Mouse (Mus musculus) kidney, adult 9 months (tissue): ENCODE results near the gene Dclre1c.
A peak's percentile ranks its signal among the peaks of the same experiment; 100 is the strongest.
"Not testable (repeated sequence)": the region's sequence is repeated elsewhere in the genome, so short reads cannot be mapped to it uniquely, and the experiment has no call there.

Experiments
- DNase-seq: peaks from one replicate; pipeline ENCODE4 v3.0.0; 2022

Gene Dclre1c

DNA sequence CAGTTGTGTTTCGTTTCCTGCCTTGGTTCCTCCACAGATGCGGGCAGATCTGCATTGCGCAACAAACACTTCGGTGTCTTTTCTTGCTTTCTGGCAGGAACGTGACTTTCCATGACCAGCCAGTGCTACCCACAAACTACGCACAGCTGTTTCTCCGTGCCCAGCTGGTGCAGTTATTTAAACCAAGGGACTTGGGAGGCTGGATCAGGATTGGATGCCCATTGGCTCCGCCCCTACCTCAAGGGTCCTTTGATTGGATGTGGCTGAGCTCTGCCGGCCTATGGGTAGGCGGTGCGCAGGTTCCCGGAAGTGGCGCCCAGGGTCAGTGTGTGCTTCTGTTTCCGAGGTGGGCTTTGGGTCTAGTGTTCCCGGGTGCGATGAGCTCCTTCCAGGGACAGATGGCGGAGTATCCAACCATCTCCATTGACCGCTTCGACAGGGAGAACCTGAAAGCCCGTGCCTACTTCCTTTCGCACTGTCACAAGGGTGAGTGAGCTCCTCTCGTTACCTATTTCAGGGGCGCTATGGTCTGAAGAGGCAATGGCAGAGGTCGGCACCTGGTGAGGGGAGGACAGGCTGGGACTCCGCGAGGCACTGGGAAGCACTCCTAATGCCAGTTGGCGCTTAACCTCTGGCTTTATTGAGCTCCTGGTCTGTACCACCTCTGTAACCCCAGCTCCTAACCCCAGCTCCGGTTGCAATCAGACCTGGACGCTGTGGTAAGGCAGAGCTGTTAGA, at the start of gene Dclre1c:
Gene Dclre1c (plus strand): TSS at position 291 of the 738 bp plus-strand sequence.
- DNase-seq, result peak; percentile 94

DNA sequence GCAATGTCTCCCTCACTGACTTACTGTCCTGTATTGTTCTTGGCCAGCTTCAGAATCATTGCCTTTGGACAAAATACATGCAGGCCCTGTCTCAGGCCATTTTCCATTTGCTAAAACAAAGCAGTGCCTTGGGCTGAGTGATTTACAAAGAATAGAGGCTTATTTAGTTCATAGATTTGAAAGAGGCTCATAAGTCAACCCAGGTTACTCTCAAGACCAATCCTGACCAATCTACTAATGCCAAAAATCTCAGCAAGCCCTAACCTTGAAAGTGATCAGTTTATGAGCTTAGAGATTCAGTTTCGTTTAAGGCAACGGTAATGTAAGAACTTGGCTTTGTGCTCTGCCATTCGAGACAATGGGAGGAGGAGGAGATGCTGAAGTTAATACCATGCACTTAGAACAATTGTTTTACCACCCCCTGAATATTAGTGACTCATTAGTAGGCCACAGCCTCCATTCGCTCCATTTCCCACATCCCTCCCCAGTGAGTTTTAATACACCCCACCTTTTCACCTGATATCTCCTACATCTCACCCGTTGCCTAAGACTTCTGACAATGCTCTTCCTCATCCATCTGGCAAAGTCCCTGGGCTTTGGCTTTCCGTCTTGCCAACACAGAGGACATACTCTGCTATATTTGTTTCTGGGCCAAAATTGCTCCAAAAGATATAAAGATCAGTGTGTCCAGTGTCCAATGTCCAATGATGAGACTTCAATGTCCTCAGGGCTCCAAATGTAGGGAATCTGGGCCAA, 36.6 kb upstream of the Dclre1c start:
- no peak for DNase-seq

GRCm38 (mm10) chr2:3391945-3392344, 32.0 kb upstream of the Dclre1c start:
- no peak for DNase-seq

DNA sequence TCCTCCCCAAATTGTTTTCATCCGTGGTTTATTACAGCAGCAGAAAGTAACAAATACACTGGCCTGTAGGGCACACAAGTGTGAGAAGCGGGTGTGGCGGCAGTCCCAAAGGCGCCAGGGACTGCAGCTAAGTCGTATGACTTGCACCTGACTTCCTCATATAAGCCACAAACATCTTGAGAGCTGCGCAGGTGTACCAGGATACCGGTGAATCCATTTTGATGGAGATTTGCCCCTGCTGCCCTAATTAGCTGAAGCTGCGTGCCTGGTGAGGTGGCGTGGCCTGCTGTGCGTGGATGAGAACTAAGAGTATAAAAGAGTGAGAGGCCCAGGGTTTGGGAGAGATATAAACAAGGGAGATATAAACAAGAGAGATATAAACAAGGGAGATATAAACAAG, 26.8 kb upstream of the Dclre1c start, which contains the start of gene Olah:
Gene Olah (minus strand): TSS at position 101 of the 400 bp plus-strand sequence.
- DNase-seq, result not testable (repeated sequence)

GRCm38 (mm10) chr2:3405981-3406380, 17.9 kb upstream of the Dclre1c start:
- no peak for DNase-seq

- no peak for DNase-seq
These were observed 16.2 kb upstream of the Dclre1c start for GRCm38 (mm10) chr2:3407756-3408155.

DNA sequence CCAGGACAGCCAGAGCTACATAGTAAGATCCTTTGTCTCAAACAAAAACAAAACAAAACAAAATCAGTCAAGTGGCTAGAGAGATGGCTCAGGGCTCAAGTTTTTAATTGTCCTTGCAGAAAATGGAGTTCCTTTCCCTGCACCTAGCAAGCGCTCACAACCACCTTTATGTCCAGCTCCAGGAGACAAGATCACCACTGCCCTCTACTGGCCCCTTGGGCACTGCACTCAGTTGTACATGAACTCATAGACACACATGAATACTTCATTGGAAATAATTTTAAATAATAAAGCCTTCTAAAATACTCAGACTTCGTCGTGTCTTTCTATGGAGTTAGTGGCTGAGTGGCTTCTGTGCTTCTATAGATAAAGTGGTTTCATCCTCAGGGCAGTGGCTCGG, 9.7 kb upstream of the Dclre1c start:
- DNase-seq, result peak; percentile 81

GRCm38 (mm10) chr2:3415676-3416075, 8.3 kb upstream of the Dclre1c start:
- no peak for DNase-seq

- peak; percentile 97 for DNase-seq
These were observed 5.0 kb upstream of the Dclre1c start for GRCm38 (mm10) chr2:3418883-3419431.

GRCm38 (mm10) chr2:3420157-3420556, 3.8 kb upstream of the Dclre1c start:
- DNase-seq, result no peak

- no peak for DNase-seq
These were observed 1.4 kb upstream of the Dclre1c start, which contains the start of gene Meig1 for GRCm38 (mm10) chr2:3422548-3422947. Meig1 (minus strand) TSS chr2:3422648.

DNA sequence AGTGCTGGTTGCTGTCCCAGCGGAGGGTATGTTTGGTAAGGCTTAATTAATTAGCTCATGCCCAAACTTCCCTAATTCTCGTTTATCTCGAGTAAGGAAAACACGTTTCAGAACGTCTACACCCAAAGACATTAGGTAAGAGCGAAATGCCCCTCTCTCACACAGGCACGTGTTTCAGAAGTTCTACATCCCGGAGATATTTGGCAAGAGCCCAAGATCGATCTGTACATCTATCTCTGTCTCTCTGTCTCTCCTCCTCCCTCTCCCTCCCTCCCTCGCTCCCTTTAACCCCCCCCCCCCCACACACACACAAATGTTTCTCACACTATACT, 614 bp downstream of the Dclre1c start:
- no peak for DNase-seq

GRCm38 (mm10) chr2:3430956-3431355, 7.0 kb downstream of the Dclre1c start:
- no peak for DNase-seq

GRCm38 (mm10) chr2:3435369-3436061, 11.6 kb downstream of the Dclre1c start:
- DNase-seq, result no peak

DNA sequence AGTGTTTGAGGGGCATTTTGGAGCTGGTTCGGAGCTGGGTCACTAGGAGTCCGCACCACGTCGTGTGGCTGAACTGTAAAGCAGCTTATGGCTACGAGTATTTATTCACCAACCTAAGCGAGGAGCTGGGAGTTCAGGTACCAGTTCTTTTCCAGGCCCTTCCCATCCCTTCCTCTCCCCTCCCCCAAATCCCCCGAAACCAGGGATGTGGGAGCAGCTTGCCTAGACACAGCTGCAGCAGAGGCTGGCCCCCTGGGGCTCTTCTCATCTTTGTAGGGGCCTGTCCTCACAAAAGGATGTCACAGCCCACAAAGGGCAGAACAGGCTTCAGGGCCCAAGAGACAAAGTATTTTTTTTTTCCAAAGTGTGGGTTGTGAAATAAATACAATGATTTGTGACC, 14.0 kb downstream of the Dclre1c start:
- no peak for DNase-seq

DNA sequence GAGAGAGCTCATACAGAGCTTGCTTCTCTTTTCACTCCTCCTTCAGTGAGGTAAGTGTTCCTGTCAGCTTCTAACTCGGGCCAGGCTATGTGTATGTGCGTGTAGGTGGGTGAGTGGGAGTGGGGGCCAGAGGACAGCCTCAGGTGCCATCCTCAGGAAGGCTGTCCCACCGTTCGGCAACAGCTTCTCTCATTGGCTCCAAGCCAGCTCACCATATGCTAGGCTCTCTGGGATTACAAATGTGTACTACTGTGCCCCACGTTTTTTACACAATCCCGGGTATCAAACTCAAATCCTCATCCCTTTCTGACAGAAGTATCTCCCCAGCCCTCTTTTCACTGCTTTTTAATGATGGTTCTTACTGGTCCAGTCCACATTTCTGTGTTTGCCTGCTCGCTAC, 20.3 kb downstream of the Dclre1c start:
- DNase-seq, result no peak

DNA sequence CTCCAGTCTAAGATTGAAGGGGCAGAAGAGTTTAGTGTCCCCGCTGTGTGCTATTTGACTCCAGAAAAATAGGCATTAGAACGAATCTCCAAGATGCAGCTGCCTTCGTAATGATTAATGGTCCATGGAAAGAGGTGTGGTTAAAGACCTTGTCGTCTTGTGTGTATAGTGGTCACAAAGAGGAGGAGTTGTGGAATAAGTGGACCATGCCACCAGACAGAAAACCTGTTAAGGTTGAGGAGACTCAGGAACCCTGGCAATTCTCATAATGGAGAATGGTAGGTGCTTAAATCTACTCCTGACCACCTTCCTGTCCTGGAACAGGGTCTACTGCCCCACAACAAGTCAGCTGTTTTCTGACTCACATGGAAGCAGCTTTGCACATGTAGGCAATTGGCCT, 22.1 kb downstream of the Dclre1c start:
- DNase-seq, result no peak

- no peak for DNase-seq
These were observed 25.5 kb downstream of the Dclre1c start for GRCm38 (mm10) chr2:3449431-3449830.

DNA sequence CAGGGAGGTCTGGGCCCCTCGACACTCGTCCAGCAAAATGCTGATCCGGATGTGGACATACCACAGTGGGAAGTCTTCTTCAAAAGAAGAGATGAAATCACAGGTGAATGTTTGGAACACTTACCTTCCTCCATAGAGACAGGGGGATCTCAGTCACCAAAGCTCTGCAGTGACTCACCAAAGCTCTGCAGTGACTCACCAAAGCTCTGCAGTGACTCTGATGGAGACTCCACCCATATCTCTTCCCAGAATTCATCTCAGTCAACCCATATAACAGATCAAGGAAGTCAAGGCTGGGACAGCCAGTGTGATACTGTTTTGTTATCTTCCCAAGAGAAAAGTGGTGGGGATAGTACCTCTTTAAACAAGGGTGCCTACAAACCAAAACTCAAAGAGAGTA, 29.2 kb downstream of the Dclre1c start:
- no peak for DNase-seq

- DNase-seq, result no peak
These were observed 32.7 kb downstream of the Dclre1c start for GRCm38 (mm10) chr2:3456590-3456989.

- DNase-seq, result no peak
These were observed 50.0 kb downstream of the Dclre1c start for GRCm38 (mm10) chr2:3473891-3474290.

DNA sequence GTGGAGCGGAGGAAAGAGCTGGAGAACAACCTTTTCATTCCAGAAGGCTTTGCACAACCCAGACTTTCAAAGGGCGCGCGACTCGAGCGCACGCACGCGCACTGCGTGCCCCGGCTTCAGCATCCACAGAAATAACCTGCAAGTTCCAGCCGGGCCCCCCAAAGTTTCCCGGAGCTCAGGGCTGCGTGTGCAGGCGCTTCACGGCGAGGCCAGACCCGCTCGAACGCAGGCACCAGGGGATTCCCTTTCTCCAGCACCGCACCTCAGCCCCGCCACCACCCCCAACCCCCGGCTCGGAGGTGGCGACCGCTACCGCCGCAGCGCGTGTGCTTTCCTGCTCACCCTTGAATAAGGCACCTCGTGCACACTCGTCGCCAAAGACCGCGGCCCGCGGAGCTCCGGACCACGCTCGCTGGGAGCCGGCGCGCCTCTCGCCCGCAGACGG, 50.5 kb downstream of the Dclre1c start:
- DNase-seq, result peak; percentile 49

DNA sequence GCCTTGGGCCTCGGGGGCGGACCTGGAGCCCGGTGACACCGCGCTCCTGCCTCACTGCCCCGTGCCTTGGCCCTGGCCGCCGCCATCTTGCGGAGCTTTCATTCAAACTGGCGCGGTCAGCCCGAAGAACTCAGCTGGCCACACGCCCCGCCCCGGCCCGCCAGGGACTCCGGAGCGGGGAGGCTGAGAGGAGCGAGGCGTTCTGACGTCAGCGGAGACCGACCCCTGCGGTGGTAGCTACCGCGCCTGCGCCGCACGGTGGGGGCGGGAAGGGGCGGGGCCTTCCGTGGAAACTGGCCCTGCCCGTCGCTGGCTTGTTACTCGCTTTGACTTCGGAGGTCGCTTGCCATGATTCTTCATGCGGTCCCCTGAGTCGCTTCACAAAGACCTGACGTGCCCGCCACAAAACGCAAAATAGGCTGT, 50.9 kb downstream of the Dclre1c start, which contains the start of gene Suv39h2:
Gene Suv39h2 (minus strand): TSS at position 171 of the 423 bp plus-strand sequence.
- DNase-seq, result peak; percentile 96
